Mouse (Mus musculus): ENCODE results near the gene Pros1.

Gene Pros1

DNA sequence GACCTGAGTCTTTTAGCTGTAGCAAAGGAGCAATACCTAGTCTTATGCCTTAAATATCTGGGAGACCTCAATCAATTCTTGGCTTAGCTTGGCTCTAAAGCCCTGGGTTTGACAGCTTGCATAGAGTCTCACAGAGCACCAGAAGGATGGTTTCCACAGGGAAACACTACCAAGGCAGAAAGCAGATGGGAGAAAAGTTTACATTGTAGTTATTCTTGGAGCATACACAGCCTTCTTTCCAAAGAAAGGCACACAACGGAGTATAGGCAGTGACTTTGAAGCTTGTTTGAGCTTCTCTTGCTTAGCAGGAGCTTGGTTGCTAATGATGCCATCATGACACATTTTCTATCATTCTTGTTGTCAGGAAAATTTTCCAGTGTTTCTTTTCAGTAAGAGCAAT is 6.0 kb downstream of the Pros1 start:
- DNase-seq (ENCODE audit: low spot score) = no peak

DNA sequence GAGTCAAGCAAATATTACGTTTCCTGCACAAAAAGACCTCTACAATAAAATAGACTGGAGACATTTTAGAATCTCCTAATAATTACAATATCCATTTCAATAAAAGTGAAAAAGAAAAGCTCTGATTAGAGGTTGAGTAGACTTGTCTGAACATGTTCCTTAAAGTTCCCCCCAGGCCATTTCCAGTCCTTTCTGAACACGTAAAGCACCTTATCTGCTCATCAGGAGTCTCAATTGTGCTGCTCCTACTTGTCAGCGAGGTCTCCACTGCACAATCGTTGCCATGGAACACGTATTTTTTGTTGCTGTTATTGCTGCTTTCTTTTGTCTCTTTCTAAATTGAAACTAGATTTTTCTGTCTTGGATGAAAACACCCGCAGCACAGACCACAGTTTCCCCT is 7.3 kb downstream of the Pros1 start:
- DNase-seq (ENCODE audit: low spot score) = no peak

DNA sequence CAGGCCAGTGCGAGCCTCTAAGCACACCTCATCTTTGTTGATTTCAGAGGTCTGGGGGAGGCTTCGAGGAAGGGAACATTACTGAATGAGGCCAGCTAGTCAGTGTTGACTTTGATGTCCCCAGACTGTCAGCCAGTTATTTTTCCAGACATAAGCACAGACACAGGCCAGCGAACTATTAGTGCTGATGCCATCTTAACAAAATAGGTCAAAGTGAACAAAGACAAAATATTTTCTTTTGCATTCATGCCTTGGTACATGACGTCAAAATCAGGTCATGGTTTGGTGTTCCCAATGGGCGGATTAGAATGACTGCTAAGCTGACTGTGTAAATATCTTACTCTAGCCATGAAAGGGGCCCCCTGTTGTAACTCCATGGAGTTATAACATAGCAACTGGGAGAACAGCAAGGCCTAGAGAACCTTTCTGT is 18.6 kb downstream of the Pros1 start:
- DNase-seq (ENCODE audit: low spot score) = peak; percentile 43

DNA sequence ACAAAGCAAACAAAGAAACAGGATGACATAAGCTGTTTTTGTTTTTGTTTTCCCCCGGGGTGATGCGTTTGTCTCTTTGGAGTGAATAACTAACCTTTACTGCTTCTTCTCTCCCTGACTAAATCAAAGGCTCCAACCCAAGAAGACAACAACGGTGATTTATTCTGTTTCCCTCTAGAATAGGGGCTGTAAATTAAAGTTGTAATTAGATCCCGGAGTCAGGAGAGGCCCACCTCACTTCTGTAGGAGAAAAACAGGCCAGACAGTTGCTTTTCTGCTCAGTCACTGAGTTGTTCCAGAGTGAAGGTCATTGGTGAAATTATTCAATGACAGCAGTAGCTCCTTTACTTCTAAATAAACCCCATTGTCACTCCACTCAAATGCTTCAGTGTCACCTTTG is 19.1 kb downstream of the Pros1 start:
- no peak for DNase-seq (ENCODE audit: low spot score)

DNA sequence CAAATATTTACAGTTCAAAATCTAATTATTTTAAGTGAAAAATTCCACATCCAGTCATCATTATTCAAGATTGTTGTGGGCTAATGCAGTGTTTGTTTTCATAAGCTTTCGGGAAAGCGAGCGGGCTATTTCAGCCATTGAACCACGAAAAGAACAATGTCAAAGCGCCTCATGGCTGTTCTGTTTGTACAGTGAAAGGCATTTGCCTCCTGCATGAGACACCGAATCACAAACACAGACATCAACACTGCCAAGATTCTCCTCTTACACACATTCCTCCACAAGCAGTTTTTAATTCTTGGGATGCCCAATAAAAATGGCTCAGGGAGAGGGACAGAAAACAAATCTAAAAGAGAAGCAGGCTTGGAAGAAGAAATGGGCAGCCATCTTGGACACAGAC is 20.0 kb downstream of the Pros1 start:
- no peak for DNase-seq (ENCODE audit: low spot score)

DNA sequence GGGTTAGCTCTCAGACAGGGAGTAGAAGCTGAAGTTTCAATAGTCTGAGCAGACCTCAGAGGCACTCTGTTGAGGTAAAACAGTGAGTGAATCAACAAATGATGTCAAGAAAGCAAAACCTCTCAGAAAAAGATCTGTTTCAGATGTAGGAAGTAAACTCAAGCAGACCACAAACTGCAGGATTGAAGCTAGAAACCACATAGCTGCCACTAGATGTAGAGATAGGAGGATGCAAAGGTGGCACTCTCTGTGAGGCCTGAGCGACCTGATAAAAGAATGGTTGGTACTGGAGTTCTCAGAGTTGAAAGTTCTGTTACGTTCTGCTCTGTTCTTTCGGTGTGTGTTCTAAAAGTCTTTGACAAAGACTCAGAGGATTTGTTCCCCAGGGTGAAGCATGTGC is 41.7 kb downstream of the Pros1 start:
- DNase-seq (ENCODE audit: low spot score) = no peak

DNA sequence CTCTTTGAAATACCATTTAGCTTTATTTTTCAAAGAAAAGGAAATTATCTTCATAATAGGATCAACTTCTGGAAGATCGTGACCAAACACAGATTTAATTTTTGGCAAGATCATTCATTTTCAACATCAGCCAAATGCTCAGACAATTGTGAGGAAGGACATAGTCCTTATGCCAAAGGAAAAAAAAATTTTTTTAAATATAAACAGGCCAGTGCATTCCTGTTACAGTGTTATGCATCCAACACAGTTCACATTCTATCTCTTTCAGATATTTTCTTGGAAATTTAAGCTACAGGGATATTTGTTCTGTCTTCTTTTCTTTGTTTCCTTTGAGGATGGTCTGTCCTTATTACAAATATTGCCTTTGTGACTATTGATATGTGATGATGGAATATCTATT is 57.3 kb downstream of the Pros1 start:
- DNase-seq (ENCODE audit: low spot score) = no peak

DNA sequence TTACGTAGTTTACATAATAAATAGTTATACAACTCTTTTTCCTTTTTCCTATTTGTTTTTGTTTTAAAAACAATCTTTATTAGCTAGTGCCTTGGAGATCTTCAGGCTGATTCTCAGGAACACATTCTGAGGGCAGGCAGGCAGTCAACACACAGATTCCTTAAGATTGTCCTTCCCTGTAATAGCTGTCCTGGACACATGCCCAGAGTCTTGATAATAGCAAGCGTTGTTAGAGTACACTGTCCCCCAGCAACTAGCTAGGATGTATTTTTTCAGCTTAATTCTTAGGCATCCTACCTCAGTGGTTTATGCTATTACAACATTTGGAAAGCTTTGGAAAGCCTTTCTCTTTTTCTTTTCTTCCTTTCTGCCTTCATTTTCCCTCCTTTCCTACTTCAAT is 58.1 kb downstream of the Pros1 start:
- DNase-seq (ENCODE audit: low spot score) = no peak

DNA sequence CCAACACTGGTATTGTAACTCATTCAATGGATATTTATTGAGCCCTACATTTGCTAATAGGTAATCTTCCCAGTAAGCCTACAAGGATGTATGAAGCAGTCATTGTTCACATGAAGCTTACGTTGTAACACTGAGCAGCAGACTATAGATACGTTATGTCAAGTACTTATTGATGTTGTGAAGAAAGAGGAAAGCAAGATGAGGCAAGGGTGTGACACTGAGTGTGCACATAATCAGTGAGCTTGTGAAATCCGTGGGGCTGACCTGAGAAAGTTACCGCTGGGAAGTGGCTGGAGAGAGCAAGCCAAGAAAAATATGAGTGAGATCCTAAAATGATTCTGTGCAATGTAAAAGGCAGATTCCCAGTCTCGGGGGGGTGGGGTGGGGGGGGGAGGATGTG is 61.4 kb downstream of the Pros1 start:
- no peak for DNase-seq (ENCODE audit: low spot score)

DNA sequence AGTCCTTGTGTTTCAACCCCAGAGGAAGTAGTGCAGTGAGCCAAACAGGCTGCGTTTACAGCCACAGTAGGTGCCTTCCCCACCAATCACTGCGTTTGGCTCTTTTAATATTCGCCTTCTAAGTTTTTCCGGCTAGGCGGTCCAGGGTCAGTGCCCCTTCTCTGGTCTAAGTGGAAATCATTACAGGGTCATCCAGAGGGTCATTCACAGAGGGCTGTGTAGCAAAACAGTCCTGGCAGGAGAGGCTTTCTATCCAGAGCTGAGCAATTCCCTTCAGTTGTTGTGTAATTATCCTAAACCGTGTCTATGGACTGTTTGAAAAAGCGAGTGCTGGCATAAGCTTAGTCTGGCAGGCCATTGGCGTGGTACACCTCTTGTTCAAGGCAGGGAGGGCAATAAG is 68.1 kb downstream of the Pros1 start:
- DNase-seq (ENCODE audit: low spot score) = peak; percentile 34

DNA sequence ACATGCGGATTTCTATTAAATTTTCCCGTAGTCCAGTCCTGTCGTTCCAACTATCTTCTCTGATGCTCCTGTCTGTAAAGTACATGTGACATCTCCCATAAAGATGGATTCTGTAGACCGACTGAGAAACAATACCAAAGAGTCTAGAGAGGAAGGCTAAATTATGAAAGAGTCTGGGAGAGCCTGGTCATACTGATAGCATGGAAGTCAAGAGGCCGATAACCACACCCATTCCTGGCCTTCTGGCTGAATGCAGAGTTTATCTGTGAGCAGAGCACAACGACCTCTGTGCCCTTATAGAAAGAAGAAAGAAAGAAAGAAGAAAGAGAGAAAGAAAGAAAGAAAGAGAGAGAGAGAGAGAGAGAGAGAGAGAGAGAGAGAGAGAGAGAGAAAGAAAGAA is 77.2 kb downstream of the Pros1 start:
- no peak for DNase-seq (ENCODE audit: low spot score)

DNA sequence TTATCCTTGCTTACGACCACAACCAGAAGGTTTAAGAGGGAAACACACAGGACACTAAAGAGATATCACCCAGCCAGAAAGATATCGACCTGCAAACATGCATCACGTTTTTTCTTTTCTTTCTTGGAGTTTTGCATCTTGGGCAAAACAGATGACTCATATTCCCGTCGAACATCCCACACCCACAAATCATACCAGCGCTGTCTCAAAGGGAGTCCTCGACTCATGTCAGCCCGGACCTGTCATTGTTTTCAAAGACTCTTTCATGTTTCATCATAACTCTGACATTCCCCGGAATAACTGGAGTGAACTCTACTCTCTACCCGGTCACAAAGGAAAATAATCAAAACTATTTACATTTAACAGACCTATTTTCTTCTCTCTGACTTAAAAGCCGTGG is 82.2 kb downstream of the Pros1 start:
- no peak for DNase-seq (ENCODE audit: low spot score)

DNA sequence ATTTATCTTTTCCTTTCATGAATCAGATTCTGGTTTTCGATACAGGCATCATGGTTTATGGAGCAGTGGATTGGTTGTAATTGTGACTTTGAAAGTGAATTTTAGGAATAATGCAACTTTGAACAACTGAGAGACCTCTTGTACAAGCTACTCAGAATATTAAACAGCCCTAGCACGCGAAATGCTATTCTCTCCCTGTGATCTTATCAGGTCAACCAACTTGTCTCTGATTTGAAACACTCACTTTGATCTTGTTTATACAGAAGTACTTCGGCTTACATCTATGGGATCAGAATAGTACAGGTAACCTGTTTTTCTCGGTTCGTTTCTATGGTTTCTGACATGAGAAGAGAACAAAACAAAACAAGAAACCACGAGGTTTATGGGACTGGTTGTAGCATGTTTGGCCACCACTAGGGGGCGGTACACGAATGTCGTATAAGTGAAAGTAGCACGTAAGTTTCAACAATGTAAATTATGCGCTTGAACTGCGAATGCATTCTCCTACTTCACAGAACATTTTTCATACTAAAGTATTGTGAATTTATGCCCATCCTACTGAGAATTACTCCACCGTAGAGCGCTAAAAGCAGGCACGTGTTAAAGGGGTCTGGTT is 86.4 kb downstream of the Pros1 start:
- peak; percentile 94 for DNase-seq (ENCODE audit: low spot score)

DNA sequence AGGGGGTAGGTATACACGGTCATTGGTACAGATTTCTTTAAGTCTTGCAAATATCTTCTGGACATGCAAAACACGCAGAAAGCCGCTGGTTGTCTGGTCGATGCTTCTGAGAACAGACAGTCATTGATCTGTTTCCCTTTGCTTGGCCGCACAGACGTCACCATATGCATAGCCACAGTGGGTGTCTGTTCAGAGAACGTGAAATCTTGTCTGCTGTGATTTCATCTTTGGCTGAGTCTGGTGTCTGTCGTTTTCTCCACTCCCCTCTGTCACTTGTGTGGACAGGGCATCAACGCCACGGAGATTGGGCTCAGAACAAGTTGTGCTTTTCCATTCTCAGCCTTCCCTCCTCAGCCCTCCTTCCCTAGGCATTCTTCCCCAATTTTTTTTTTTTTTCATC is 87.7 kb downstream of the Pros1 start:
- DNase-seq (ENCODE audit: low spot score) = peak; percentile 41

DNA sequence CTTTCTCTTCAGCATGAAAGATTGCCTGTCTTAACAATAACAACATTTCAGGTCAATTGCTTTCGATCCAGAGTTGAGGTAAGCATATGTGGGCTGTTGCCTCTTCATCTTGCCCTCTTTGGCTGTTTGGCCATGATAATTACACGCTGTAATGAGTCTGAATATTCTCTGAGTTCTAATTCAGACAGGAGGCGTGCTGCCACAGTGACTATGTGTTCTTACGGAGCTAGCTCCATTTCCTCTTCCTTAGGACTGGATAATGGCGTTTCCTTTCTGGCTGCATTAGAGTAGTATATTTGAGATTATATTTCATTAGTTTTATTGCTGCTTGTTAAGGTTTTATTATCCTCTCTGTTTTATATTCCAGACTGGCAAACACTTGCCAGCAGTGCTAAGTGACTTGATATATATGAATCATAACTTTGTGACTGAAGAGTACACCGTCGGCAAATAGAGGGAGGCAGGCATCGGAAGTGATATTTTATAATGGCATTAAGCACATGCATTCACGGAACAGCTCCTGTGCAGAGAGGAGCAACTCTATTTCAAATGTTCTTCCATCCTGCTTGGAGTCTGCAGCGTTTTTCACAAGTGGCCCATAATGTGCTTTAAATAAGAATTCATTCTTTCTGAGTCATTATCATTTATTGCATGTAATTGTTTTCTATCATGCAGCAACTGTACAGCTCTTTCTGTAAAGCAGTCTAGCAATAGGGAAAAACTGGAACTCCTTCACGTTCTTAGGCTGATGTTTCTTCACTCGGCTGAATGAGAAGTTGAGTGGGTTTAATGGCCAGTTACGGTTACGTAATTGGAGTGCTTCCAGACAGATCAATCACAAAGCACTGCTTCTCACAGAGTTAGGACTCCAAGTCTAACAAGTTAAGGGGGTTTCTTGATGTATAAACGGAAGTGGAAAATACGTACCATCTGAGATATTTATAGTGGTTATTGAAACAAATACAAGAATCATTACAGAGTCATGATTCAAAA is 88.6 kb downstream of the Pros1 start:
- DNase-seq (ENCODE audit: low spot score) = no peak

DNA sequence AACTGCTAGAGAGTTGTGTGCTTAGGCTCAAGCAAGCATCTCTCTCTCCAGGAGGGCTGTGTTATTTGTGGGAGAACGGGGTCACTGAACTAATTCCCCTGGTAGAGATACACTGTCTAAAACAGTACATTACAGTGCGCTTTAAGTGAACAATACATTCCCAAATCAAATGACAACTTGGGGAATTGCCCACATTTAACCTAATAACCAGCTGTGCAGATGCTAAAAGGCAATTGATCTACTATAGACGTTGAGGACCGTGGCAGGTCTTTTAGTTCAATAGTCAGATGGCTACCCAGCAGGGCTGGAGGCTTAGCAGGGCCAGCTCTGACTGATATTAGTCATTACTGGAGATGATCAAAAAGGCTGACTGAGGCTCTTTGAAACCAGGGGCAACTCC is 104.4 kb downstream of the Pros1 start:
- peak; percentile 58 for DNase-seq (ENCODE audit: low spot score)

DNA sequence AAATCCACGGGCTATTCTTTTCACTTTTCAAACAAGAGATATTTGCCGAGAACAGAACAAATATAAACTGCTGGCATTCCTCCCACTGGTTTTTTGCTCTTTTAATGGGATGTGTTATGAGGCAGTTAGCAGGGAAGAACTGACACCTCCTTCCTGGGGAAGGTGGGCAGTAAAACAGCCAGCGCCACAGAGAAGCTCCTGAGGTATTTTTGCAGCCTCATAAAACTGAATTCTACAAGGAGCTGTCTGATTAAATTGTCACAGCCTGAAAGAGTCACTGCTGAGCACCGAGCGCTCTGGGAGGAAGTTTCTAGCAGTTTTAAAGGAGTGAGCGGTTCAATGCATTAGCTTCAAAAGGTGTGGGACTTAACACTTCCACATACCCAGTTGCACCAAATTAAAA is 110.3 kb downstream of the Pros1 start:
- no peak for DNase-seq (ENCODE audit: low spot score)

DNA sequence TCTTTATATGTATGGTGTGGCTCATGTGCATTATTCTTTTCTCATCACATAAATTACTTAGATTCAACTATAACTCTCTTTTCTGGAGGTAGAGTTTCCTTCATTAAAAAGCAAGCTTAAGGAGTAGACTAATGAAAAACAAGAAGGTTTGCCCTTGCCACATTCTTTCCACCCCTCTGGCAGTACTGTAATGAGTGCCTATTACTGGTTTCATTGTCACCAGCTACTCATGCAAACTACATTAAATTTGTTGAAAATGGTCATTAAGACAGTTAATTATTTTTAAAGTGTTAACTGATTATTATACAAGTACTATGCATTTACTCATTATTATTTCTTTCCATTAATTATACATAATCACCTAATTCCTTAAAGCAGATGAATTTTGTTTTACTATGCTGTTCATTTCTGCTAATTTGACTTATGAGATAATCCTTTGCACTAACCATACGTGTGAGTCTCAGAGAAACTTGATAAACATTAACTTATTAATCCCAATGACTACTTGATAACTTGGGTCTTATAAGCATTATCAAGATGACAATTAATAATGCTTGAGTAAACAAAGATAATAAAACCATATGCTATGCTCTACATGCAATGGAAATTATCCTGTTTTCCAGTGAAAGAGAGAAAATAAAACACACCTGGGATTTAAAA is 117.7 kb downstream of the Pros1 start:
- DNase-seq (ENCODE audit: low spot score) = peak; percentile 13

DNA sequence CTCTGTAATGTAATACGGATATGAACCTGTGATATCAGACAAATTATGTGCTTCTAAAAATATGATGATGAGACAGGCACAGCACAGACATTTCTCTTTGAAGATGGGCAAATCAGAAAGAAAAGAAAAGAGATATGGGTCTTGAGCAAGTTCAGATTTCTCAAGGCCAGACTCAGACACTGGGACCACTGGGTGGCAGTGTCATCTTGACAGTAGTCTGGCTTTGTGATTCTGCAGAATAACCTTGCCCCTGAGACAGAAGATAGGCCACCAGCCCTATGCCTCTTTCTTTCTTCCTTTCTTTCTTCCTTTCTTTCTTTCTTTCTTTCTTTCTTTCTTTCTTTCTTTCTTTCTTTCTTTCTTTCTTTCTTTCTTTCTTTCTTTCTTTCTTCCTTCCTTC is 120.8 kb downstream of the Pros1 start:
- peak; percentile 69 for DNase-seq (ENCODE audit: low spot score)
